Mouse (Mus musculus) adrenal gland, adult (tissue): Measurements from ENCODE around the gene Mpc2.

ENCODE experiments used
- DNase-seq, 2 experiments: peaks; one replicate each; pipeline ENCODE4 v3.0.0; 2022 to 2023; ENCODE audit warnings: low spot score in 1 of 2; ENCODE audit not compliant: inconsistent age in 2 of 2

The Mpc2 gene

GRCm38 (mm10) chr1:165460360-165460800 is at the start of gene Mpc2, which contains the start of gene Dcaf6:
TSS of gene Mpc2 (plus strand) at chr1:165460637.
TSS of gene Dcaf6 (minus strand) at chr1:165460475.
- peak; percentile 100 for DNase-seq

DNA sequence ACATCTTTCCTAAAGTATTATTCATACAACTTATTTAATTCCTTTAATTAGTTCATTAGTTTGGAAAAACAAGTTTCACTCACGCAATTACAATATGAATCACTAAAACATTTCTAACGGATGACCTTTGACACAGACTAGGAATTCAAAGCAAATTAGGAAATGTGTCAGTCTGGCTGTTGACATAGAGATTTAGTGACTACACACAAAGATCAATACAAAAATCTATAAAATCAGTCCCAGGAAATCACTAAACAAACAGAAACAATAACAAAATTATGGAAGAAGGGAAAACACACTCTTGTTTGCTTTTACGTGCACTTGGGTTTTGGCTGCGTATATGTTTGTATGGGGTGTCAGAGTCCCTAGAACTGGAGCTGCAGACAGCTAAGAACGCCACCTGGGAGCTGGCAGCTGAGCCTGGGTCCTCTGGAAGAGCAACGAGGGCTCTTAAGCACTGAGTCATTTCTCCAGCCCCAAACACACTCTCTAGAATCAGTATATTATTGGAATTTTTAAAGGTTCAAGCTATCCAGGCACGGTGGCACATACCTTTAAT is 39.0 kb upstream of the Mpc2 start:
- DNase-seq, result no peak

- no peak for DNase-seq
Measured at GRCm38 (mm10) chr1:165426254-165426653, 34.2 kb upstream of the Mpc2 start.

DNA sequence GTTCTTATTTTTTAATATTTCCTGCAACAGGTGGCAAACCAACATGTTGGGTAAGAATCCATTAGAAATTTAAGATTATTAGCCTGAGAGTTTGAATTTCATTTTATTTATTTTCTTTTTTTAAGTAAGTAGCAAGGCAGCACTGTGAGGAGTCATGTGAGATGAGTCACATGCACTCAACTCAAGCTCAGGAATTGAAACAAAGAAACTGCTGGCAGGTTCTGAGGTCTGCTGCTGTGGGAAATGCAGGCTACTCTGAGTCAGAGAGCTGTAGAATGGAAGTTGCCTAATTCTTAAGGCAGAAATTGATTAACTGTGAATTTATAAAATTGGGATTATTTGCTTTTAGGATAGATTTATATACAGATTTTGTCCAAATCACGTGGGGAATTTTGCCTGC is 27.6 kb upstream of the Mpc2 start:
- DNase-seq, result peak in 1 of 2 experiments; percentile 57

- no peak for DNase-seq
Measured at GRCm38 (mm10) chr1:165438289-165439021, 22.0 kb upstream of the Mpc2 start.

- no peak for DNase-seq
Measured at GRCm38 (mm10) chr1:165440788-165441187, 19.6 kb upstream of the Mpc2 start.

- DNase-seq, result no peak
Measured at GRCm38 (mm10) chr1:165441201-165441600, 19.2 kb upstream of the Mpc2 start.

- DNase-seq, result no peak
Measured at GRCm38 (mm10) chr1:165441719-165442118, 18.7 kb upstream of the Mpc2 start.

DNA sequence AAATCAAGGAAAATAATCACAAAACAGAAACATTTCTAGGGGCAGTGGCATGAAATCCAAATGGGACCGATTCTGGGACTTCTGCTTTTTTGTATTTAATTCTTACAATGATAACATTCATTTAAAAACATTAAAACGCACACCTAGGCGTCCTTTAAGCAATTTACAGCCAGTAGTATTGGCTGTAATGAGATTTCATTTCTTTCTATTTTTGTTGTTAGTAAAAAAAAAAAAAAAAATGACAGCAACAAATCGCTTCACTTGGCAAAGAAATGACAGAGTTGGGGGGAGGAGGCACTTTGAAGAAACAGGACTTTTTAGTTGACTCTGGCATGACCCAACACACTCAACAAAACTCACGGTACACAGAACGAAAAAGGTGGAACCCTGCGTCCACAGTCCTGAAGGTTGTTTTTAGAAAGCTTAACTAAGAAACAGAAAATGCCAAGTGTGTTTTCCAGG is 1.4 kb upstream of the Mpc2 start:
- no peak for DNase-seq

GRCm38 (mm10) chr1:165459503-165460181 is 795 bp upstream of the Mpc2 start:
- DNase-seq, result peak; percentile 73 to 89

- DNase-seq, result peak; percentile 100
Measured at GRCm38 (mm10) chr1:165460801-165461377, 452 bp downstream of the Mpc2 start.

DNA sequence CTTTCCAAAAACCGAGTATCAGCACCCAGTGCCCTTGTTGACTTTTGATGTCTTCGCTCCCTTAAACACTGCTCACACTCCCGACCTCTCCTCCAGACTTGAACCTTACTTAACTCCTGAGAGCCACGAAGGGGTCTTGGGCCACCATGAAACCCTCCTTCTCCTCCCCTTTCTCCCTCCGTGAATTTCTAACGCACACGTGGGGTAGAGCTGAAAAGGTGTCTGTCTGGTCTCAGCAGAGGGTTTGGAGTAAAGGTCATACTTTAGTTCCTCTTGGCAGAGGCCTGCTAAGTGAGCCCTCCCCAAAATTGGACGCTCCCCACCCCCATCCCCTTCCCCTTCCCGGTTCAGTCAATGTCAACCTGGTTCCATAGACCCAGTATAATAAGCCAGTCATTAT is 1.2 kb downstream of the Mpc2 start:
- no peak for DNase-seq

DNA sequence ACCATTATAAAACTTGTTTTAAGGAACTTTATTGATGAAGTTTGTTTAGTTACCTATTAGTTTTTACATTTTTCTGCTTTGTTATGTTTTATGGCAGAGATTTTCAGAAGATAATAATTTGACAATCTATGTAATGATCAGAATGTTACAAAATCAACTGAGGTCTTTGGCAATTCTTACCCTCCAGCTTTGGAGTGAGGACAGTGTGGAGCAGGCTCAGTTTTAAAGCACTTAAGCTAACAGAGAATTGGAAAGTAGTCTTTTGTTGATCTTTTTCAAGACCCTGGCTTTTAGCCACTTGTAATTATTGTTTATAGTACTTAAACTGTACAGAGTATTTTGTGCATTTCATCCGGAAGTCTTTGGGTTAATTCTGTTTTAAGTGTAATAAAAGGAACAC is 2.4 kb downstream of the Mpc2 start:
- DNase-seq, result peak in 1 of 2 experiments; percentile 29

DNA sequence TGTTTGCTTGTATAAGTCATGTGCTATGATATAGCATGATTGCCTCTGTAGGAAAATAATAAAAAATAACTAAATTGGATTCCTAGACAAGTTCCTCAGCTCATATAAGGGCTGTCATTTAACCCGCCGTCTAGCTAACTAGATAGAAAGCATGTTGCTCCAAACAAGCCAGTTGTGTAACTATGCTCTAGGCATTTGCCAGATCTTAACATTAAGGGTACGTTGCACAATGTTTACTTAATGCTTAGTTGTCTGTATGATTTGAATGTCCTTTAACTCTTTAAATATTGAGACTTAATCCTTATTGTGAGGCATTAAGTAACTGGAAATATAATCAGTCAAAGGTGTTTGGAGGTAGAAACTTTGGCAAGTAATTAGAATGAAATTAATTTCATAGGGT is 4.1 kb downstream of the Mpc2 start:
- no peak for DNase-seq

DNA sequence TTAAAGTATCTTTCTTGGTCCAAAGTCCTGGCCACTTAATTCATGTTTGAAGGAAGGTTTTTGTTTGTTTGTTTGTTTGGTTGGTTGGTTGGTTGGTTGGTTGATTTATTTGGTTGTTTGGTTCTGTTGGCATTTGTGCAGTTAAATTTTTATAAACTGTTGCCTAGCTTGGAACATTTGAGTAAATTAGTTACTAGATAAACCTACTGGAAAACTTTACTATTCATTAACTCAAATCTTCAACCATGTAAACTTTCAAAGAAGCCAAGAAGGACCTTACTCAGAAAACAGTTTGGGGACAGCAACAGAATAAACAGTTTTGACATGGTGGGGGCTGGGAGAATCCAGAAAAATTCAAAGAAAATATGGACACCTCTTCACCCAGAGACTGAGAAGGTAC is 8.5 kb downstream of the Mpc2 start:
- DNase-seq, result no peak

GRCm38 (mm10) chr1:165469717-165470116 is 9.3 kb downstream of the Mpc2 start:
- DNase-seq, result peak in 1 of 2 experiments; percentile 40

- no peak for DNase-seq
Measured at GRCm38 (mm10) chr1:165471490-165471889, 11.1 kb downstream of the Mpc2 start.

- peak in 1 of 2 experiments; percentile 68 for DNase-seq
Measured at GRCm38 (mm10) chr1:165484688-165485233, 24.3 kb downstream of the Mpc2 start, which contains the start of gene Adcy10. TSS of gene Adcy10 (plus strand) at chr1:165485183.

DNA sequence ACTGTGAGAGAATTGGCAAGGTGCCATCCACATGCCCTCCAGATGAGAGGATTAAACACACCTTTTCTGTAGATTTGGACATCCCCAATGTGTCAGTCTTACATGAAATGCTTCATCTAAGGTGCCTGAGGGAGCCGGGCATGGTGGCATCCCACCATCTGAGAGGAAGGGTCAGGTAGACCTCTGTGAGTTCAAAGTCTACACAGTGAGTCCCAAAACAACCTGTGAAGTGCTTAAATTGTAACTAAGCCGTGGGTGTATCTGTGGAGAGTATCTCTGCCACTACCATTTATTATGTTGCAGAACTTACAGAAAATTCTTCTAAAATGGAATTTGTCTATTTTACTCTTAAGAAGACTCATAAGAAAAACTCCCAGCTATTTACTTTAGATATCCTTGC is 25.7 kb downstream of the Mpc2 start:
- no peak for DNase-seq

GRCm38 (mm10) chr1:165489197-165489596 is 28.8 kb downstream of the Mpc2 start:
- DNase-seq, result no peak

DNA sequence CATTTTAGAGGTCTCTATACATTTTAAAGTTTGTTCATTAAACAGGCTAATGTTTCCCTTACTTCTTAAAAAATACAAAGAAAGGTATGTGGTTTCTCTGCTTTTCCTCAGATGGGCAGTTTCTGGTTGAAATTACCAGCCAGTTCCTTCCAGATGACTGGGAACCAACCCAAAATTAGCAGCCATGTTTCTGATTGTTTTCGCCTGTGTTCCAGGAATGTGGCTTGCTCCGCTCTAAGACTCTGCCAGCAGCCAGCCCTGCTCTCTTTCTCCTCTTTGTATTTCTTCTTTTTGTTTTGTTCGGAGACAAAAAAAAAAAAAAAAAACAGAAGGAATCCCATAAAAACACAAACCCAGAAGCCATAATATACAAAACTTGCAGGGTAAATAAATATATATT is 38.4 kb downstream of the Mpc2 start:
- DNase-seq, result no peak
